ENCODE assay signal across 8 mouse cellular contexts in genomic region chr11:96823880-96824782, GRCm38 (mm10). TPM values are rescaled to one million over a fixed set of nuclear protein-coding genes. Genes with fewer than 3 reads are reported as not detected.
DNase-seq lines count a peak whose midpoint lies in the region; ATAC-seq lines count a peak whose summit lies in the region.

No protein-coding gene starts in this region.

- WGBS in intestine, embryonic 16.5 days: 1% methylated on average over 25 of the region's 26 CpGs

- H3K4me3 ChIP-seq in intestine, embryonic 16.5 days (ENCODE audit: low read length): peak overlapping the region; percentile 51

- H3K27ac ChIP-seq in intestine, embryonic 16.5 days (ENCODE audit: low read length): peak overlapping the region; percentile 69

- peak; percentile 91 for DNase-seq in adrenal gland, adult 8-10 months
- DNase-seq in embryo, embryonic 11.5 days (ENCODE audit: low read depth, low spot score): peak; percentile 94
- DNase-seq in gastrocnemius, postnatal 36 days: peak; percentile 73 to 80
- DNase-seq in left cerebral cortex, postnatal 25 days (ENCODE audit: low spot score in 2 of 2): peak; percentile 88 to 97
- peak; percentile 98 for DNase-seq in mesoderm, embryonic 11.5 days (ENCODE audit: low read depth, low spot score)
- peak; percentile 90 for DNase-seq in right cerebral cortex, postnatal 25 days
- DNase-seq in urinary bladder, postnatal 36 days (ENCODE audit: low spot score in 2 of 2): peak; percentile 78 to 88

- peak; percentile 92 for ATAC-seq in intestine, embryonic 16.5 days

- H3K27me3 ChIP-seq in intestine, embryonic 16.5 days (replicated peaks; ENCODE audit: control insufficient read depth, insufficient read depth, low read length): no peaks in the 10 kb centered on the region

- intact Hi-C loops in gastrocnemius, postnatal 36 days (cut with DNase I): no loop called here
- intact Hi-C loops in left cerebral cortex, postnatal 25 days (cut with DNase I): loop anchor here (1.0 to 2.0 kb wide), 2 partner anchors 16 to 37 kb away; no protein-coding TSS in a partner anchor

- no peaks in the 10 kb centered on the region for H3K9me3 ChIP-seq in intestine, embryonic 16.5 days (ENCODE audit: control insufficient read depth, low read length)

- H3K9ac ChIP-seq in intestine, embryonic 16.5 days (ENCODE audit: low read depth, low read length): peak overlapping the region; percentile 70

- H3K4me1 ChIP-seq in intestine, embryonic 16.5 days (ENCODE audit: control insufficient read depth, insufficient read depth, low read length): peaks cover 50% of the 10 kb centered on the region

- H3K36me3 ChIP-seq in intestine, embryonic 16.5 days (ENCODE audit: control insufficient read depth, insufficient read depth, low read length): peaks cover 20% of the 10 kb centered on the region

- peak overlapping the region; percentile 94 for H3K4me2 ChIP-seq in intestine, embryonic 16.5 days (ENCODE audit: low read depth, low read length)

RNA-seq across cellular contexts. Expression of gene Nfe2l1, which starts 5.6 kb away (rescaled TPM):
- total RNA-seq in adrenal gland, adult 8-10 months (2022): 100 to 1,000 TPM; 460 to 743 (median 603) TPM
- total RNA-seq in gastrocnemius, postnatal 36 days (2021): 100 to 1,000 TPM; 374 to 411 TPM
- 51.7 and 52.5 TPM in 2 replicates for polyA plus RNA-seq in intestine, embryonic 16.5 days (2015; fragmentation: Nextera tagmentation; extraction: Ambion mirVana)
- 100 to 1,000 TPM; 258 to 264 TPM for total RNA-seq in left cerebral cortex, postnatal 25 days (2021)

RNA-seq across cellular contexts. Expression of gene Copz2, which starts 25.5 kb away (rescaled TPM):
- total RNA-seq in adrenal gland, adult 8-10 months (2022): 10 to 100 TPM; 60.6 to 73.0 (median 64.0) TPM
- total RNA-seq in gastrocnemius, postnatal 36 days (2021): 10 to 100 TPM; 23.1 to 23.6 TPM
- 76.6 and 81.4 TPM in 2 replicates for polyA plus RNA-seq in intestine, embryonic 16.5 days (2015; fragmentation: Nextera tagmentation; extraction: Ambion mirVana)
- 1 to 10 TPM; 3.8 to 6.0 TPM for total RNA-seq in left cerebral cortex, postnatal 25 days (2021)

RNA-seq across cellular contexts. Expression of gene Cbx1, which starts 35.2 kb away (rescaled TPM):
- 10 to 100 TPM; 63.6 to 80.2 (median 78.0) TPM for total RNA-seq in adrenal gland, adult 8-10 months (2022)
- total RNA-seq in gastrocnemius, postnatal 36 days (2021): 10 to 100 TPM; 33.3 to 34.3 TPM
- polyA plus RNA-seq in intestine, embryonic 16.5 days (2015; fragmentation: Nextera tagmentation; extraction: Ambion mirVana): 65.1 and 74.5 TPM in 2 replicates
- 10 to 100 TPM; 47.0 to 47.7 TPM for total RNA-seq in left cerebral cortex, postnatal 25 days (2021)

RNA-seq across cellular contexts. Expression of gene Snx11, which starts 46.8 kb away (rescaled TPM):
- total RNA-seq in adrenal gland, adult 8-10 months (2022): 10 to 100 TPM; 28.7 to 59.2 (median 36.3) TPM
- 10 to 100 TPM; 10.0 to 10.3 TPM for total RNA-seq in gastrocnemius, postnatal 36 days (2021)
- polyA plus RNA-seq in intestine, embryonic 16.5 days (2015; fragmentation: Nextera tagmentation; extraction: Ambion mirVana): 11.8 and 13.1 TPM in 2 replicates
- total RNA-seq in left cerebral cortex, postnatal 25 days (2021): 10 to 100 TPM; 43.3 to 47.3 TPM

Comparison
In these comparisons a context has a peak if more than half of its experiments do, and no peak if none do; other contexts are left out.
1. Peak in every context shown above with its lines: DNase-seq, ATAC-seq, H3K4me3 ChIP-seq and H3K27ac ChIP-seq.